Mouse (Mus musculus) midbrain, embryonic 15.5 days (tissue): ENCODE results near the gene Tmtc1. TPM values are rescaled to one million over a fixed set of nuclear protein-coding genes. Genes with fewer than 3 reads are reported as not detected.
A peak's percentile ranks its signal among the peaks of the same experiment; 100 is the strongest.

Experiments used
- ATAC-seq: fragments of 200-750 bp; cut with Nextera tagmentation; replicated peaks from 2 replicates; pipeline ENCODE4 v1.8.0; 2017; ENCODE audit warnings: moderate TSS enrichment
- H3K27ac ChIP-seq: fragments of 300-500 bp; sonication (generic); 2 replicates; pipeline ENCODE4 v1.5.1; 2015; ENCODE audit warnings: mild to moderate bottlenecking, inconsistent platforms
- H3K27me3 ChIP-seq: fragments of 300-500 bp; sonication (generic); replicated peaks from 2 replicates; pipeline ENCODE4 v1.6.1; 2015; ENCODE audit warnings: inconsistent platforms
- H3K36me3 ChIP-seq: fragments of 300-500 bp; sonication (generic); replicated peaks from 2 replicates; pipeline ENCODE4 v1.6.1; 2015; ENCODE audit warnings: inconsistent platforms
- H3K4me1 ChIP-seq: fragments of 300-500 bp; sonication (generic); 2 replicates; pipeline ENCODE4 v1.6.1; 2015; ENCODE audit warnings: inconsistent platforms
- H3K4me2 ChIP-seq: fragments of 300-500 bp; sonication (generic); 2 replicates; pipeline ENCODE4 v1.6.1; 2015; ENCODE audit warnings: inconsistent platforms, mild to moderate bottlenecking, moderate library complexity
- H3K4me3 ChIP-seq: fragments of 300-500 bp; sonication (generic); 2 replicates; pipeline ENCODE4 v1.5.1; 2015; ENCODE audit warnings: mild to moderate bottlenecking, inconsistent platforms
- H3K9ac ChIP-seq: fragments of 300-500 bp; sonication (generic); 2 replicates; pipeline ENCODE4 v1.6.1; 2015; ENCODE audit warnings: mild to moderate bottlenecking, inconsistent platforms
- H3K9me3 ChIP-seq: fragments of 300-500 bp; sonication (generic); 2 replicates; pipeline ENCODE4 v1.6.1; 2016; ENCODE audit warnings: inconsistent platforms
- WGBS: fragments of 180-500 bp; shearing (Covaris S2); methylation state at CpG from one replicate; pipeline ENCODE4 v1.1.7; 2015; ENCODE audit warnings: mixed read lengths; 5-methylcytosine and 5-hydroxymethylcytosine counted together
- polyA plus RNA-seq: library from polyadenylated mRNA; unstranded; fragments of >200 nt; fragmentation: Nextera tagmentation; extraction: Ambion mirVana; gene quantifications from 2 replicates; pipeline ENCODE4 v1.2.1, GENCODE M21; 2015

Gene Tmtc1
- polyA plus RNA-seq, 1 experiment from 2014 or later, result 2.3 TPM

DNA sequence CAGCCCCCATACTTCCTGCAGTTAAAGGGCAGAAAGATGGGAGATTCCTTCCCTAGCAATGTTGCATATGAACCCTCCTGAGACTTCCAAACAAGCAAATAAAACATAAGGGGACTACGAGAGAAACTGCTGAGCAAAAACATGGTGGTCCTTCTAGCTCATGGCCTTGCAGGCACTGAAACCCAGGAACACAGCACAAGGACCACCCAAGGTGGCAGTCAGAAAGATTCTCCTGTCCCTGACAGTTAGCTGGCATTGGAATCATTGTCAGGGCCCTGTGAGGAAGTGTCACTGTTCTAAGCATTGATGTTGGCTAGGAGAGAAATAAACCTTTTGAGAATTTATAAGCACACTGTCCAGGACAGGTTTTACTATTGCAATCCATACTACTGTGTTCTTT, 56.2 kb downstream of the Tmtc1 start:
- Histone ChIP-seq H3K27ac (no peak overlapping the region), H3K27me3 (no peaks in the 10 kb centered on the region), H3K9ac (no peak overlapping the region), H3K4me2 (no peak overlapping the region), H3K4me3 (no peak overlapping the region), H3K9me3 (no peaks in the 10 kb centered on the region), H3K4me1 (peaks cover 25% of the 10 kb centered on the region), H3K36me3 (no peaks in the 10 kb centered on the region)
- WGBS, result 73% methylated on average over 1 of the region's 1 CpGs
- no peak for ATAC-seq

DNA sequence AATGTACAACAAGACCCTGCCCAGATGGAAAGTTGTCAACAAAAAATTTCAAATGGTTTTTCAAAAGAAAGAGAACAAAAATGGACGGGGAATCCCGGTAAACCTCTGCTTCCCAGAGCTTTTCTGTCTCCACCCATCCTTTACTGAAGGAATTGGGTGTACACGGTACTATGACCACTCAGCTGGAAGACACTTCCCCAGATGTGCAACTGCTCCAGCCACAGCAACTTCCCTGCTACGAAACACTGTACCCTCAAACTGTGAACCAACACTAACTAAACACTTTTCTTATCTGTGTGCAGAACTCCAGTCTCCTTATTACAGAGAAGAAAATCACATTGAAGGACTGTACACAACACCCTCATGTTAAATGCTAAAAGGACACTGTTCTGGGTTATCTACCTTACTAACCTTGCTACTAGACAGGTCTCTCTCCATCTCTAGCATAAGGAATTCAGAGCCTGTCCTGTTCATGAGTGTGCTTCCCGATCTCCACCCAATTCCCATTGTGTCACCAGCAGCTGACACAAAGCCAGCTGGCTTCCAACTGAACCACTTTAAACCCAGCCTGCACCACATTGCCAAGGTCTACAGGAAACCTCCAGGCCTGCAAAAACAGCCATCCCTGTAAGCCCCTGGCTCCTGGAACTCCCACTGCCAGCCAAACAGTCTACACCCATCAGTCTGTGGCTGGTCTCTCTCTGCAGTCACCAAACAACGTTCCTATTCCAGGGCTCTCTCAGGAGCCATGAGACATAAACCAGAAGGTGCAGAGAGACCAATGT, 59.9 kb downstream of the Tmtc1 start:
- no peak overlapping the region for H3K9ac ChIP-seq
- no peaks in the 10 kb centered on the region for H3K9me3 ChIP-seq
- no peaks in the 10 kb centered on the region for H3K4me1 ChIP-seq
- ATAC-seq, result no peak
- 81% methylated on average over 6 of the region's 6 CpGs for WGBS
- no peaks in the 10 kb centered on the region for H3K36me3 ChIP-seq
- no peaks in the 10 kb centered on the region for H3K27me3 ChIP-seq
- no peak overlapping the region for H3K27ac ChIP-seq
- H3K4me3 ChIP-seq, result no peak overlapping the region
- no peak overlapping the region for H3K4me2 ChIP-seq

DNA sequence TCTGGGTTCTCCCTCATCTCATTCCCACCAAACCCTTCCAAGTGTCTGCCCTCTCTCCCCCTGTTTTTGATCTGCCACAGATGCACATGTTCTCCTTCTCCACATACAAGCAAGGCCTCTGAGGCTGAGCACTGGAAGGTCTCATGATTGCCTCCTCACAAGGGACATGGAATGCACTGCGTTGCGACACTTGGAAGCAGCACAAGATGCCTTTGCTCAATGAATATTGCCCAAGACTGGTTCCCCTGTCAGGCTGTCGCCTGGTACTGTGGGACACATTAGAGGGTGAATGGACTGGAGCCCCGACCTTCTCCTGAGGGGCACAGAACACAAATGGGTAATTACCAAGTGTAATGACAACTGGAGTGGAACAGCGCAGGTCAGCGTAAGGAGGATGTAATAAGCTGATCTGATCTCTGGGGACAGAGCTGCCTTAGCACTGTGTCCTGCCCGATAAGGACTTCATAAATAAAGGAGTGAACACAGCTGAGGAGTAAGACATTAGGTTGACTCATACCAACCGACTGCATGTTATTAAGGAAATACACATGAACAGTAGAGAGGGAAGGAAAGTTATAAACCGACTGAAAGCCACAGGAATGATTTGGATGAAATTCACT, 62.9 kb downstream of the Tmtc1 start:
- H3K9ac ChIP-seq, result no peak overlapping the region
- H3K27me3 ChIP-seq, result no peaks in the 10 kb centered on the region
- no peaks in the 10 kb centered on the region for H3K9me3 ChIP-seq
- H3K36me3 ChIP-seq, result no peaks in the 10 kb centered on the region
- no peak for ATAC-seq
- no peaks in the 10 kb centered on the region for H3K4me1 ChIP-seq
- no peak overlapping the region for H3K27ac ChIP-seq
- no peak overlapping the region for H3K4me3 ChIP-seq
- H3K4me2 ChIP-seq, result no peak overlapping the region
- 72% methylated on average over 9 of the region's 9 CpGs for WGBS

DNA sequence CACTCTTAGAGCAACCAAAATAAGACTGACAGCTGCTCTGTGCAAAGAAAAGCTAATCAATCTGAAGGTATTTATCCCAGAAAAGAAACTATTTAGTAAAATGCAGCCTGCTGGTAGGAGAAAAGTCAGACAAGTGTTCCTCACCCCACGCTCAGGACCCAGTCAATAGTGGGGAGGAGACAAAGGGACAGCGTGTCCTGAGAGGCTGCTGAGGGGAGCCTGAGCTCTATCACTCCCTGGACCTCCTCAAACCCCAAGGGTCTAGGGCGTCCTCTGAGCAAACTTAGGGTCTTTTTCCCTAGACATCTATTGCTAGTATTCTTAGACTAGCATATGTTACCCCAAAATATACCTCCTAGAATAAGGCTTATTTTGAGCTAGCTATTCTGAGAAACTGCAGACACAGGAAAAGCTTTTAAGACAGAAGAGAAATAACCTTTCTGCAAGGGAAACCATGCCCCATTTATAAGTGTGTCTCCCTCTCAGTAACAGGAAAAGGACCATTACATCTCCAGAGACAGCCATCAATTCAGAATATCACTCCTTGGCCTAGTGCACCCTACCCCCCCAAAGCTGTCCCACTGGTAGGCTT, 68.5 kb downstream of the Tmtc1 start:
- 47% methylated on average over 3 of the region's 3 CpGs for WGBS
- Histone ChIP-seq H3K36me3 (no peaks in the 10 kb centered on the region), H3K9ac (no peak overlapping the region), H3K4me2 (no peak overlapping the region), H3K27ac (no peak overlapping the region), H3K4me3 (no peak overlapping the region), H3K4me1 (no peaks in the 10 kb centered on the region), H3K9me3 (no peaks in the 10 kb centered on the region), H3K27me3 (no peaks in the 10 kb centered on the region)
- no peak for ATAC-seq

DNA sequence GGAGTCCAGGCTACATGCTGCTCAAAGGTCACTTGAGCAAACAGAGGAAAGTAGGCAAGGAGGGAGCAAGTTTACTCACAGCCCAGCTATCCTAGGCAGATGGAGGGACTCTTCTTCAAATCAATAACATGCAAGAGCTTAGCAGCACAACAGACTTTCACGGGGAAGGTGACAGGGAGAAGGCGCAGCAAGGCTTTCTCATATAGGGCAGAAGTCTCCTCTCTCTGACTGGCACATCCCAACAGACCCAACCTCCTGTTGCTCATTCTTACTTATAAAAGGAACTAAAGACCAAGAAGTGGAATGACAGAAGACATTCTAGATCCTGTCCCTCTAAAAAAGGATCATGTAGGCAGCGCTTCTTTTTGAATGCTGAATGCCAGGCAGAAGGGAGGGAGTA, 69.2 kb downstream of the Tmtc1 start:
- Histone ChIP-seq H3K36me3 (no peaks in the 10 kb centered on the region), H3K9ac (no peak overlapping the region), H3K4me2 (no peak overlapping the region), H3K9me3 (no peaks in the 10 kb centered on the region), H3K4me3 (no peak overlapping the region), H3K27ac (no peak overlapping the region), H3K27me3 (no peaks in the 10 kb centered on the region), H3K4me1 (no peaks in the 10 kb centered on the region)
- ATAC-seq, result no peak
- 79% methylated on average over 3 of the region's 3 CpGs for WGBS

DNA sequence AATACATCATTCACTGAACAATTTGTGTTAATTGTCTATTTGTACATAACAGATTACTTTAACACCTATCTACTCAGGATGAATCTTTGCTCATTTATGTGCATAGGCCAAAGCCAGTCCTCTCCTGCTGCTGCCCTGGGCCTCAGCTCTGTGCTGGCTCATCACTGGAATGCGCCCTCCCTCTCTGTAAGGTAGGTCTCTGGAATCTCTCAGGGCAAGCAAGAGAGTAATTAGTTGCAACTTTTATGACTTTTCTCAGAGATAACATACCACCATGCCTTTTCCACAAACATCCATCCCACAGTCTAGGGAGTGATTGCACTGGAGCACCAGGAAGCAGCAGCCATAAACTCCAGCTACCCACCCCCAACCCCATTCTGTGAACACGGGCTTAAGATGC, 70.7 kb downstream of the Tmtc1 start:
- ATAC-seq, result no peak
- no peak overlapping the region for H3K4me2 ChIP-seq
- no peak overlapping the region for H3K9ac ChIP-seq
- no peaks in the 10 kb centered on the region for H3K27me3 ChIP-seq
- no peak overlapping the region for H3K27ac ChIP-seq
- H3K36me3 ChIP-seq, result no peaks in the 10 kb centered on the region
- H3K4me3 ChIP-seq, result no peak overlapping the region
- H3K9me3 ChIP-seq, result no peaks in the 10 kb centered on the region
- no peaks in the 10 kb centered on the region for H3K4me1 ChIP-seq
- WGBS, result 88% methylated on average over 2 of the region's 2 CpGs

DNA sequence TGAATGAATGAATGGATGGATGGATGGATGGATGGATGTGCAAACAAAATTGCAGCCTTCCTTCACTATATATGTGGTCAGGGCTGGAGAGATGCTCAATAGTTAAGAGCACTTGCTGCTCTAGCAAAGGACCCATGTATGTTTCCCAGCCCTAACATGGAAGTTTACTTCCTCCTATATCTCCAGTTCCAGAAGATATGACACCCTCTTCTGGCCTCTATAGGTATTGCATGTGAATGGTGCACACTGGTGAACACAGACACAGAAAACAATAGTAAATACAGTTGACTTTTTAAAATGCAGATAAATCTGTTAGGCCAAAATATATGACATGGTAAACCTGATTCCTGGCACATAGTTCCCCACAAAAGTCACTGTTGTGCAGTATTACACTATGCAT, 73.0 kb downstream of the Tmtc1 start:
- H3K36me3 ChIP-seq, result no peaks in the 10 kb centered on the region
- no peaks in the 10 kb centered on the region for H3K9me3 ChIP-seq
- H3K4me1 ChIP-seq, result no peaks in the 10 kb centered on the region
- ATAC-seq, result no peak
- H3K27ac ChIP-seq, result no peak overlapping the region
- no peaks in the 10 kb centered on the region for H3K27me3 ChIP-seq
- no peak overlapping the region for H3K4me2 ChIP-seq
- no peak overlapping the region for H3K9ac ChIP-seq
- no peak overlapping the region for H3K4me3 ChIP-seq

DNA sequence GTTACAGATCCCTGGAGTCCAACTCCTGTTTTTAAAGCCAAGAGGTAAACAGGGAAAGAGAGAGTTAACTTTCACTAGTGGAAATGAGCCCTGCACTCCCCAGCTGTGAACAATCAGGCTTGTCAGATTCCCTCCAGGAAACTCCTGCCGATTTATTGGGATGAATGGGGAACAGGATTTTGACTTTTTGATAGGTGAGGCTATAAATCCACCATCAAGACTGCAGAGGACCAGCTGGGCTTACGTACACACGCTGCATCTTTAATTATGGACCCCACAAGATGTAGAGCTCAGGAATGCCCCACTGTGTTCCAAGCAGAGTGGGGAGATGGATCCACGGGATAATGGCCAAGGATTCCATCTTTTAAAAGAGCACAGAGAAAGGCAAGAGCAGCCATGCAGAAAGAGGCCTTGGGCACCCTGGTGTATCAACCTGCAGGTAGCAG, 77.1 kb downstream of the Tmtc1 start:
- Histone ChIP-seq H3K9ac (no peak overlapping the region), H3K4me3 (no peak overlapping the region), H3K4me1 (0 out of 2 replicates have a peak, but pooled peaks cover 2% of the 10 kb centered on the region), H3K4me2 (no peak overlapping the region), H3K27ac (no peak overlapping the region), H3K36me3 (no peaks in the 10 kb centered on the region), H3K9me3 (no peaks in the 10 kb centered on the region), H3K27me3 (no peaks in the 10 kb centered on the region)
- WGBS, result 26% methylated on average over 4 of the region's 4 CpGs
- ATAC-seq, result no peak

DNA sequence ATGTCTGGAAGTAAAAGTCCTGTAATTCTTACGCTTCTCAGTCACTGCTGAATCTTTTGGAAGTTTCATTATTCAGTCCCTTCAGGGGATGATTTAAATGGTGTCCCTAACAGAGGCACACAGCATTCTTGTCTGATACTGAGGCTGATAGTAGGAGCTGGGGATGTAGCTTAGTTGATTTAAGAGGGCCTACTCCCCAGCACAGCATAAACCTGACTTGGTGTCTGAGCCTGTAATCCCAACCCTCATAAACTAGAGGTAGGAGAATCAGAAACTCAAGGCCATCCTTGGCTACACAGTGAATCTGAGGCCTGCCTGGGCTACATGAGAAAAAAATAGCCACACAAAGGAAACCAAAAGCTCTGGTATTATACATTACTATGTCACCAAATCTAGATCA, 77.6 kb downstream of the Tmtc1 start:
- no peak overlapping the region for H3K4me3 ChIP-seq
- no peaks in the 10 kb centered on the region for H3K9me3 ChIP-seq
- no peak overlapping the region for H3K27ac ChIP-seq
- no peak for ATAC-seq
- H3K9ac ChIP-seq, result no peak overlapping the region
- H3K36me3 ChIP-seq, result no peaks in the 10 kb centered on the region
- H3K4me1 ChIP-seq, result 0 out of 2 replicates have a peak, but pooled peaks cover 2% of the 10 kb centered on the region
- WGBS, result 85% methylated on average over 1 of the region's 1 CpGs
- no peaks in the 10 kb centered on the region for H3K27me3 ChIP-seq
- H3K4me2 ChIP-seq, result no peak overlapping the region

DNA sequence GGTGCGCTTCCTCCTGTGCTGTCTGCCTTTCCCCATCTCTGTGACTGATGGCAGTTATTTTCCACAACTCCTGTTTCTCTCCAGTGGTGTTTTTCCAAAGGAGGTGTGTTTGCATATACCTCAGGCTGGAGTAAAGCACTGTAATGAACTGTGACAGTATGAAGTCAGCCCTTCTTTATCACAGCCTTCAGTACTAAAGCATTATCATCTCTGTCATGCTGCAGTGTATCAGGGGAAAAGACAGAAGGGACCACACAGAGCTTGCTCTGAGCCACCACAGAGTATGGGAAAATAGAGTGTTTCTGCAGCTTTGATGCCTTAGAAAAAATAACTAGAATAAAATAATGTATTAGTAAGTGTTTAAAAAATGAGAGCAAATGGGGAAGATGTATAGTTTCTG, 81.0 kb downstream of the Tmtc1 start:
- no peak overlapping the region for H3K27ac ChIP-seq

DNA sequence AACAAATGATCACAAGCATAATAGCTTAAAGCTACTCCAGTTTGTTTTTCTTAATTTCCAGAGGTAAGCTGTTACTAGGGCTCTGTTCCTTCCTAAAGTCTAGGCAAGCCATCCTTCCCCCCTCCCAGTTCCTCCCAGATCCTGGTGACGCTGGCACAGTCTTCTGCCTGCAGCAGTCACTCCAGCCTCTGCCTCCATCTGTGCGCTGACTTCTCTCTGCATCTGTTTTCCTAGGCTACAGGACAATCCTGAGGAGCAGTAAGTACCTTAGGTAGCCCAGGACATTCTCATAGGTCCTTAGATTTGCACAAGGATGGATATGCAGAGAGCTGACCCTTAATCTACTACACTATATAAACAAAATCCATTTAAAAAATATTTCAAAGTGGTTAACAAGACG, 81.7 kb downstream of the Tmtc1 start:
- no peak for ATAC-seq
- 67% methylated on average over 3 of the region's 3 CpGs for WGBS
- Histone ChIP-seq H3K36me3 (no peaks in the 10 kb centered on the region), H3K4me2 (no peak overlapping the region), H3K4me1 (0 out of 2 replicates have a peak, but pooled peaks cover 2% of the 10 kb centered on the region), H3K4me3 (no peak overlapping the region), H3K27ac (no peak overlapping the region), H3K9ac (no peak overlapping the region), H3K27me3 (no peaks in the 10 kb centered on the region), H3K9me3 (no peaks in the 10 kb centered on the region)

More for the DNA sequence above, 81.0 kb downstream of the Tmtc1 start:
- no peak overlapping the region for H3K4me3 ChIP-seq
- no peak overlapping the region for H3K4me2 ChIP-seq
- H3K4me1 ChIP-seq, result 0 out of 2 replicates have a peak, but pooled peaks cover 2% of the 10 kb centered on the region
- no peaks in the 10 kb centered on the region for H3K36me3 ChIP-seq
- ATAC-seq, result 0 out of 2 replicates have a peak, but pooled peaks have one; percentile 45
- 84% methylated on average over 1 of the region's 1 CpGs for WGBS
- no peak overlapping the region for H3K9ac ChIP-seq
- no peaks in the 10 kb centered on the region for H3K9me3 ChIP-seq
- no peaks in the 10 kb centered on the region for H3K27me3 ChIP-seq

DNA sequence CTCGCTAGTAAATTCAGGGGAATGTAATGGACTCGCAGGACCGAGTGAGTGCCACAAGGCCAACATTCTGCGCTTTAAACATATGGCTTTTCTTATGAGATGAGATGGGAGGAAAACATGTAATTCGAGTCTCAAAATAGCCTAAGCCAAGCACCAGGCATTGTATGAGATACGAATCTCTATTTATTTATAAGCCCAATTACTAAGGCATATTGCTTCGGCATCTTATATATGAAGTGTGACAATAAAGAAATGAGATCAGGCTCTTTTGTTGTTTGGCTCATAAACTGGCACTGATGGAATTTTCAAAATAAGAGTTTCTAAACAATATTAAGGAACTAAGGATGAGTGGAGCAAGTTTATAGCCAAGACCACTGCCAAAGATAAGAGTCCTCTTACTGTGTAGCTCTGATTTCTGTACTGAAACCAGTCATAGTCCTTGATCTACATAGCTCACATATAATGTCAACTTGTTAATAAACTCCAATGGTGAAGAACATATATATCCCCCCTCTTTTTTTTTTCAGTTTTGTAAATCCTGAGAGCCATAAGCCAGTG, 84.8 kb downstream of the Tmtc1 start:
- H3K4me1 ChIP-seq, result 0 out of 2 replicates have a peak, but pooled peaks cover 2% of the 10 kb centered on the region
- H3K4me3 ChIP-seq, result no peak overlapping the region
- H3K4me2 ChIP-seq, result no peak overlapping the region
- H3K27ac ChIP-seq, result no peak overlapping the region
- 74% methylated on average over 7 of the region's 7 CpGs for WGBS
- H3K36me3 ChIP-seq, result peaks cover 9% of the 10 kb centered on the region; the same call in 1 of the 2 replicates
- ATAC-seq, result no peak
- H3K9me3 ChIP-seq, result peaks cover 4% of the 10 kb centered on the region; the same call in 1 of the 2 replicates
- H3K9ac ChIP-seq, result no peak overlapping the region
- no peaks in the 10 kb centered on the region for H3K27me3 ChIP-seq
